Mouse (Mus musculus): Measurements from ENCODE around the gene Hccs. TPM values are rescaled to one million over a fixed set of nuclear protein-coding genes. Genes with fewer than 3 reads are reported as not detected.

Gene Hccs
- polyA plus RNA-seq, 1 experiment from 2014 or later: 61.7 TPM

DNA sequence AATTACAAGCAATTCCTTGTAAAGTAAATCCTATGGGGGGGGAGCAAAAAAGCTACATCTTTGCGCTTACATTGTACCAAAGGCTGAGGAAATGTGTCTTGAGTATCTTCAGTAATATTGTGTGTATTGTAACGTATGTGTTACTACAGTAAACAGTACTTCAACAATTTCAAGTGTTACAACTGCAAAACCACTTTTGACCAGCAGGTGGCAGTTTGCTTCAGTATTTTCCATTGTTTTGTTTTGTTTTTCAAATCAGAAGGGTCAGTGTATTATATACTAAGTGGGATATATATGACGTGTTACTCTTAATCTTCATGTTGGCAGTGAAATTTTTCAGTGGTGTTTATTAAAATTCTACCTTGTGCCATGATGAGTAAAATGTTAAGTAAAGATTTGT, 16.2 kb downstream of the Hccs start:
- Histone ChIP-seq H3K4me1 (ENCODE audit: control insufficient read depth, insufficient read depth, low read length) (no peaks in the 10 kb centered on the region), H3K4me3 (ENCODE audit: low read length) (no peak overlapping the region), H3K4me2 (ENCODE audit: low read depth, low read length) (no peak overlapping the region), H3K27me3 (ENCODE audit: control insufficient read depth, insufficient read depth, low read length) (no peaks in the 10 kb centered on the region), H3K36me3 (ENCODE audit: control insufficient read depth, insufficient read depth) (peaks cover 3% of the 10 kb centered on the region; the same call in 1 of the 2 replicates), H3K27ac (ENCODE audit: low read length) (no peak overlapping the region), H3K9ac (ENCODE audit: low read length) (no peak overlapping the region), H3K9me3 (replicated peaks; ENCODE audit: control insufficient read depth, low read length) (no peaks in the 10 kb centered on the region)
- 49% methylated on average over 3 of the region's 3 CpGs for WGBS
- ATAC-seq (replicated peaks; ENCODE audit: extremely low read depth, insufficient read depth, low FRiP score): no peak

GRCm38 (mm10) chrX:169302271-169303045, 17.7 kb downstream of the Hccs start:
- no peaks in the 10 kb centered on the region for H3K4me1 ChIP-seq (ENCODE audit: control insufficient read depth, insufficient read depth, low read length)
- no peak overlapping the region for H3K4me3 ChIP-seq (ENCODE audit: low read length)
- 52% methylated on average over 26 of the region's 26 CpGs for WGBS
- no peaks in the 10 kb centered on the region for H3K27me3 ChIP-seq (ENCODE audit: control insufficient read depth, insufficient read depth, low read length)
- H3K4me2 ChIP-seq (ENCODE audit: low read depth, low read length): no peak overlapping the region
- no peak for ATAC-seq (replicated peaks; ENCODE audit: extremely low read depth, insufficient read depth, low FRiP score)
- peak overlapping the region; percentile 54 for H3K27ac ChIP-seq (ENCODE audit: low read length)
- no peaks in the 10 kb centered on the region for H3K9me3 ChIP-seq (replicated peaks; ENCODE audit: control insufficient read depth, low read length)
- H3K9ac ChIP-seq (ENCODE audit: low read length): no peak overlapping the region
- peaks cover 2% of the 10 kb centered on the region; the same call in 1 of the 2 replicates for H3K36me3 ChIP-seq (ENCODE audit: control insufficient read depth, insufficient read depth)

- no peaks in the 10 kb centered on the region for H3K4me1 ChIP-seq (ENCODE audit: control insufficient read depth, insufficient read depth, low read length)
- no peak overlapping the region for H3K4me3 ChIP-seq (ENCODE audit: low read length)
- 60% methylated on average over 4 of the region's 4 CpGs for WGBS
- H3K9me3 ChIP-seq (replicated peaks; ENCODE audit: control insufficient read depth, low read length): no peaks in the 10 kb centered on the region
- no peaks in the 10 kb centered on the region for H3K36me3 ChIP-seq (ENCODE audit: control insufficient read depth, insufficient read depth)
- no peak overlapping the region for H3K4me2 ChIP-seq (ENCODE audit: low read depth, low read length)
- H3K27ac ChIP-seq (ENCODE audit: low read length): no peak overlapping the region
- no peak overlapping the region for H3K9ac ChIP-seq (ENCODE audit: low read length)
- no peaks in the 10 kb centered on the region for H3K27me3 ChIP-seq (ENCODE audit: control insufficient read depth, insufficient read depth, low read length)
- no peak for ATAC-seq (replicated peaks; ENCODE audit: extremely low read depth, insufficient read depth, low FRiP score)
Measured at GRCm38 (mm10) chrX:169299579-169299978, 20.6 kb downstream of the Hccs start.

GRCm38 (mm10) chrX:169263433-169264172, 56.6 kb downstream of the Hccs start:
- no peak overlapping the region for H3K9ac ChIP-seq (ENCODE audit: low read length)
- H3K9me3 ChIP-seq (replicated peaks; ENCODE audit: control insufficient read depth, low read length): no peaks in the 10 kb centered on the region
- H3K27ac ChIP-seq (ENCODE audit: low read length): no peak overlapping the region
- no peak overlapping the region for H3K4me2 ChIP-seq (ENCODE audit: low read depth, low read length)
- no peaks in the 10 kb centered on the region for H3K27me3 ChIP-seq (ENCODE audit: control insufficient read depth, insufficient read depth, low read length)
- ATAC-seq (replicated peaks; ENCODE audit: extremely low read depth, insufficient read depth, low FRiP score): no peak
- WGBS: 65% methylated on average over 8 of the region's 8 CpGs
- no peaks in the 10 kb centered on the region for H3K36me3 ChIP-seq (ENCODE audit: control insufficient read depth, insufficient read depth)
- H3K4me1 ChIP-seq (ENCODE audit: control insufficient read depth, insufficient read depth, low read length): peaks cover 3% of the 10 kb centered on the region; the same call in 1 of the 2 replicates
- H3K4me3 ChIP-seq (ENCODE audit: low read length): no peak overlapping the region

DNA sequence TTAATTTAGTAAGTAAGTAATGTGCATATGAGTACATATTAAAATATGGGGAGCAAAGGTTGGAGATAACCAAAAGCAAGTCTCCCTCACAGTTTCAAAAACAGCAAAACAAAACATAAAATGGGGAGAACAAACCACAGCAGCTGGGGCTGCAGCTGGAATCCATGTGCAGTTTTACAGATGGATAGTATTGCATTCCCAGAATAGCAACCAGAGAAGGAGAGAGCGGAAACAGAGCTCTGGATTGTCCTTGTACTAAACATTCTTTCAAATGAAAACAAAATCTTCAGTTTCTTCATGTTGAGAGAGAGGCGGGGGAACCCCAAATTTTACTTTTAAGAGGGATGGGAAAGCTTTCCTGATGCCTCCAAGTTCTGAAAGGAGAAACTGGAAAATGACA, 58.0 kb downstream of the Hccs start:
- Histone ChIP-seq H3K4me3 (ENCODE audit: low read length) (no peak overlapping the region), H3K4me2 (ENCODE audit: low read depth, low read length) (no peak overlapping the region), H3K9me3 (replicated peaks; ENCODE audit: control insufficient read depth, low read length) (no peaks in the 10 kb centered on the region), H3K27me3 (ENCODE audit: control insufficient read depth, insufficient read depth, low read length) (no peaks in the 10 kb centered on the region), H3K27ac (ENCODE audit: low read length) (peak overlapping the region; percentile 57; the same call in 1 of the 2 replicates), H3K4me1 (ENCODE audit: control insufficient read depth, insufficient read depth, low read length) (peaks cover 3% of the 10 kb centered on the region; the same call in 1 of the 2 replicates), H3K36me3 (ENCODE audit: control insufficient read depth, insufficient read depth) (no peaks in the 10 kb centered on the region), H3K9ac (ENCODE audit: low read length) (no peak overlapping the region)
- no peak for ATAC-seq (replicated peaks; ENCODE audit: extremely low read depth, insufficient read depth, low FRiP score)
- WGBS: 34% methylated on average over 2 of the region's 2 CpGs

GRCm38 (mm10) chrX:169261034-169261433, 59.1 kb downstream of the Hccs start:
- WGBS: 80% methylated on average over 3 of the region's 3 CpGs
- Histone ChIP-seq H3K9ac (ENCODE audit: low read length) (no peak overlapping the region), H3K27ac (ENCODE audit: low read length) (no peak overlapping the region), H3K4me3 (ENCODE audit: low read length) (no peak overlapping the region), H3K36me3 (ENCODE audit: control insufficient read depth, insufficient read depth) (no peaks in the 10 kb centered on the region), H3K9me3 (replicated peaks; ENCODE audit: control insufficient read depth, low read length) (no peaks in the 10 kb centered on the region), H3K4me1 (ENCODE audit: control insufficient read depth, insufficient read depth, low read length) (peaks cover 3% of the 10 kb centered on the region; the same call in 1 of the 2 replicates), H3K27me3 (ENCODE audit: control insufficient read depth, insufficient read depth, low read length) (no peaks in the 10 kb centered on the region), H3K4me2 (ENCODE audit: low read depth, low read length) (no peak overlapping the region)
- no peak for ATAC-seq (replicated peaks; ENCODE audit: extremely low read depth, insufficient read depth, low FRiP score)

GRCm38 (mm10) chrX:169256741-169257140, 63.4 kb downstream of the Hccs start:
- no peak for ATAC-seq (replicated peaks; ENCODE audit: extremely low read depth, insufficient read depth, low FRiP score)
- no peaks in the 10 kb centered on the region for H3K36me3 ChIP-seq (ENCODE audit: control insufficient read depth, insufficient read depth)

DNA sequence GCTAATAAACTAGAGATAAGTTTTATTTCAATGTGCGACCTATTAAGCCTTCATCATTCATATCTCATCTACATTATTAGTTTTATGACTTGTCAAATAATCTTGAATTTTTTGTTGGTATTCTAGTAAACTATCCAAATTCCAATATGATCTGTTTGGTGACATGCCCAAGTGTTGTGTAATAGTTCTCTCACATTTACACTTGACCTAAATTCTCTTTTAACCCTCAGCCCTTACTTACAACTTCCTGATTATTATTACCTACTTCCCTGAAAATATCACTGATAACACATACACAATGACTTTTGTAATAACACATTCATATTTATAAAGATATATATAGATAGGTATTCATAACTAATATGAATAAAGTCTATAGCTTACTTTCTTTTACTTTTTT, 64.3 kb downstream of the Hccs start:
- no peak for ATAC-seq (replicated peaks; ENCODE audit: extremely low read depth, insufficient read depth, low FRiP score)
- Histone ChIP-seq H3K4me2 (ENCODE audit: low read depth, low read length) (no peak overlapping the region), H3K4me3 (ENCODE audit: low read length) (no peak overlapping the region), H3K36me3 (ENCODE audit: control insufficient read depth, insufficient read depth) (no peaks in the 10 kb centered on the region), H3K27me3 (ENCODE audit: control insufficient read depth, insufficient read depth, low read length) (no peaks in the 10 kb centered on the region), H3K4me1 (ENCODE audit: control insufficient read depth, insufficient read depth, low read length) (no peaks in the 10 kb centered on the region), H3K9ac (ENCODE audit: low read length) (no peak overlapping the region), H3K9me3 (replicated peaks; ENCODE audit: control insufficient read depth, low read length) (no peaks in the 10 kb centered on the region), H3K27ac (ENCODE audit: low read length) (no peak overlapping the region)
- 83% methylated on average over 1 of the region's 1 CpGs for WGBS

More at GRCm38 (mm10) chrX:169256741-169257140, 63.4 kb downstream of the Hccs start:
- Histone ChIP-seq H3K27ac (ENCODE audit: low read length) (no peak overlapping the region), H3K9ac (ENCODE audit: low read length) (no peak overlapping the region), H3K9me3 (replicated peaks; ENCODE audit: control insufficient read depth, low read length) (no peaks in the 10 kb centered on the region), H3K4me3 (ENCODE audit: low read length) (no peak overlapping the region), H3K27me3 (ENCODE audit: control insufficient read depth, insufficient read depth, low read length) (no peaks in the 10 kb centered on the region), H3K4me1 (ENCODE audit: control insufficient read depth, insufficient read depth, low read length) (peaks cover 2% of the 10 kb centered on the region; the same call in 1 of the 2 replicates), H3K4me2 (ENCODE audit: low read depth, low read length) (no peak overlapping the region)
